Mouse (Mus musculus) small intestine, adult 2 months (tissue): ENCODE measurements around the gene Smad9.

Source experiments
- CTCF ChIP-seq: fragments of 200-500 bp; IDR thresholded peaks from 2 replicates; pipeline ENCODE4 v1.5.1; 2012; ENCODE audit warnings: low read depth, mild to moderate bottlenecking, control low read depth, inconsistent platforms, low read length, moderate library complexity, mixed read lengths; ENCODE audit not compliant: insufficient replicate concordance, insufficient read length; ENCODE audit errors: extremely low read depth
- POLR2A ChIP-seq: fragments of 200-500 bp; IDR thresholded peaks from 2 replicates; pipeline ENCODE4 v1.6.1; 2012; ENCODE audit warnings: low read depth, mild to moderate bottlenecking, control low read depth, inconsistent platforms, low read length, moderate library complexity

DNA sequence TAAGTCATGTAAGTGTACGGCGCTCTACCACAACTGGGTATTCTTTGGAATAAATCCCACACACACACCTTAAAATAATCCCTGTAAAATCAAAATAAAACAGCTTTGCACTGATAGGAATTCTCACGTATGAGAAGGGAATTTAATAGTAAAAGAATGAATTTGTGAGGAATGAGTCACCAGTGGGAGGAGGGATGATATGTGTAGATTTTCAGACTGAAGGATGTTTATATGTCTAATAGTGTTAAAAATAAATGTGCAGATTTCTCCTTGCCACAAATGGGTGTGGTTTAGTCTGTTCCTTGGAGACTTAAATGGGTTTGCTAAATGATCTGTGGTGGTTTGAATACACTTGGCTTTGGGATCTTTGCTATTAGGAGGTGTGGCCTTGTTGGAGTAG lies 77.1 kb downstream of the Smad9 start:
- no peak for TF ChIP-seq CTCF
- no peak for TF ChIP-seq POLR2A
